ENCODE assay signal across 34 mouse cellular contexts in genomic region chr9:72157091-72157490, GRCm38 (mm10).
"Had no signal": no experiment of that assay in that cellular context is flagged by ENCODE, and none has a peak within 500 bp of the region (broad histone marks: within the 10 kb centered on the region; RNA-seq: fewer than 3 reads in every experiment).

No protein-coding gene starts in this region.

- H3K4me2 ChIP-seq: heart, embryonic 11.5 days; heart, embryonic 12.5 days; heart, embryonic 13.5 days; heart, embryonic 15.5 days; hindbrain, embryonic 12.5 days; hindbrain, embryonic 13.5 days; hindbrain, embryonic 14.5 days; hindbrain, embryonic 15.5 days; intestine, embryonic 15.5 days; kidney, embryonic 15.5 days had no signal

- H3K36me3 ChIP-seq: heart, embryonic 10.5 days; heart, embryonic 12.5 days; heart, embryonic 13.5 days; heart, embryonic 15.5 days; hindbrain, embryonic 10.5 days; hindbrain, embryonic 12.5 days; hindbrain, embryonic 13.5 days; hindbrain, embryonic 15.5 days; intestine, embryonic 15.5 days; kidney, embryonic 15.5 days had no signal

- H3K9ac ChIP-seq: heart, embryonic 12.5 days; heart, embryonic 13.5 days; heart, embryonic 15.5 days; hindbrain, embryonic 12.5 days; hindbrain, embryonic 13.5 days; hindbrain, embryonic 14.5 days; hindbrain, embryonic 15.5 days; intestine, embryonic 15.5 days; kidney, embryonic 15.5 days had no signal

- H3K9me3 ChIP-seq: heart, embryonic 10.5 days; heart, embryonic 12.5 days; heart, embryonic 13.5 days; heart, embryonic 15.5 days; hindbrain, embryonic 10.5 days; hindbrain, embryonic 13.5 days; hindbrain, embryonic 15.5 days; intestine, embryonic 15.5 days; kidney, embryonic 15.5 days had no signal

- H3K27ac ChIP-seq: heart, embryonic 10.5 days; heart, embryonic 13.5 days; heart, embryonic 15.5 days; hindbrain, embryonic 10.5 days; hindbrain, embryonic 12.5 days; hindbrain, embryonic 13.5 days; hindbrain, embryonic 14.5 days; hindbrain, embryonic 15.5 days; hindbrain, postnatal 0 days; intestine, embryonic 15.5 days; kidney, embryonic 15.5 days; kidney, postnatal 0 days; layer of hippocampus, adult 2 months had no signal

- H3K27me3 ChIP-seq: heart, embryonic 12.5 days; heart, embryonic 15.5 days; hindbrain, embryonic 12.5 days; hindbrain, embryonic 13.5 days; hindbrain, embryonic 15.5 days; intestine, embryonic 15.5 days; kidney, embryonic 15.5 days had no signal

- ATAC-seq: hindbrain, embryonic 16.5 days; hindbrain, postnatal 0 days; inflammation-experienced regulatory T-cells, adult 6 months; intestine, embryonic 15.5 days; intestine, embryonic 16.5 days; intestine, postnatal 0 days had no signal

- H3K4me3 ChIP-seq: heart, embryonic 10.5 days; heart, embryonic 12.5 days; heart, embryonic 13.5 days; heart, embryonic 15.5 days; hindbrain, embryonic 10.5 days; hindbrain, embryonic 12.5 days; hindbrain, embryonic 13.5 days; hindbrain, embryonic 15.5 days; intestine, embryonic 15.5 days; kidney, embryonic 15.5 days; layer of hippocampus, adult 2 months had no signal

- DNase-seq: heart, postnatal 10 days; heart, postnatal 14 days; heart, postnatal 4 days; kidney, adult 11 months; kidney, adult 18-20 months; kidney, adult 2 months; kidney, adult 8-10 months; kidney, adult 9 months; kidney, postnatal 10 days; kidney, postnatal 14 days; kidney, postnatal 25 days; kidney, postnatal 36 days; kidney, postnatal 4 days; layer of hippocampus, adult 9-11 months; layer of hippocampus, postnatal 36 days had no signal

- H3K4me1 ChIP-seq: heart, embryonic 10.5 days; heart, embryonic 12.5 days; intestine, embryonic 15.5 days had no signal
